Mouse (Mus musculus) lung, adult 18-20 months (tissue): Measurements from ENCODE around the gene Lama5.
"Not testable (repeated sequence)": the region's sequence is repeated elsewhere in the genome, so short reads cannot be mapped to it uniquely, and the experiment has no call there.

ENCODE experiments used
- DNase-seq, 2 experiments: peaks; one replicate each; pipeline ENCODE4 v3.0.0; 2022; ENCODE audit warnings: mixed read lengths in 2 of 2

Lama5 gene

GRCm38 (mm10) chr2:180225762-180226378 lies at the start of gene Lama5:
Gene Lama5 (minus strand): TSS chr2:180225859.
- peak; percentile 81 to 86 for DNase-seq

GRCm38 (mm10) chr2:180274523-180274922 lies 48.9 kb upstream of the Lama5 start:
- DNase-seq: no peak

GRCm38 (mm10) chr2:180273394-180274244 lies 48.0 kb upstream of the Lama5 start, which contains the start of gene Cables2:
Gene Cables2 (minus strand): TSS chr2:180273496.
- DNase-seq: peak; percentile 96

- peak; percentile 48 to 50 for DNase-seq
These were observed 47.2 kb upstream of the Lama5 start for GRCm38 (mm10) chr2:180272884-180273321.

GRCm38 (mm10) chr2:180271804-180272395 lies 46.2 kb upstream of the Lama5 start:
- no peak for DNase-seq

- peak; percentile 46 to 68 for DNase-seq
These were observed 45.0 kb upstream of the Lama5 start for GRCm38 (mm10) chr2:180270537-180271255.

- DNase-seq: no peak
These were observed 43.7 kb upstream of the Lama5 start for GRCm38 (mm10) chr2:180269329-180269728.

- DNase-seq: no peak
These were observed 42.3 kb upstream of the Lama5 start for GRCm38 (mm10) chr2:180267955-180268354.

- DNase-seq: no peak
These were observed 37.2 kb upstream of the Lama5 start for GRCm38 (mm10) chr2:180262891-180263290.

GRCm38 (mm10) chr2:180262441-180262840 lies 36.8 kb upstream of the Lama5 start:
- DNase-seq: no peak

GRCm38 (mm10) chr2:180261901-180262300 lies 36.2 kb upstream of the Lama5 start:
- no peak for DNase-seq

- no peak for DNase-seq
These were observed 35.2 kb upstream of the Lama5 start for GRCm38 (mm10) chr2:180260610-180261480.

- not testable (repeated sequence) for DNase-seq
These were observed 34.4 kb upstream of the Lama5 start for GRCm38 (mm10) chr2:180259826-180260609.

- not testable (repeated sequence) for DNase-seq
These were observed 33.4 kb upstream of the Lama5 start for GRCm38 (mm10) chr2:180258951-180259484.

- DNase-seq: no peak
These were observed 32.6 kb upstream of the Lama5 start for GRCm38 (mm10) chr2:180257963-180258865.

GRCm38 (mm10) chr2:180257001-180257521 lies 31.4 kb upstream of the Lama5 start, which contains the start of gene Rps21:
Gene Rps21 (plus strand): TSS chr2:180257377.
- DNase-seq: peak; percentile 99

- no peak for DNase-seq
These were observed 30.8 kb upstream of the Lama5 start for GRCm38 (mm10) chr2:180256296-180257000.

- DNase-seq: no peak
These were observed 30.0 kb upstream of the Lama5 start for GRCm38 (mm10) chr2:180255701-180256100.
